Mouse (Mus musculus): Measurements from ENCODE around the gene Gm3543. TPM values are rescaled to one million over a fixed set of nuclear protein-coding genes. Genes with fewer than 3 reads are reported as not detected.
"Not testable (repeated sequence)": the region's sequence is repeated elsewhere in the genome, so short reads cannot be mapped to it uniquely, and the experiment has no call there.

Gene Gm3543
- not detected in 2 replicates for polyA plus RNA-seq (2012; ENCODE audit: insufficient read depth, insufficient read length, missing spikeins)

- H3K4me3 ChIP-seq (ENCODE audit: insufficient read depth, low read length); H3K27ac ChIP-seq (ENCODE audit: insufficient read depth, low read depth, low read length); H3K4me1 ChIP-seq (ENCODE audit: control insufficient read depth, insufficient read depth, low read length): not testable (repeated sequence)
Observed at GRCm38 (mm10) chr14:41983225-41983624, at the start of gene Gm3543. Gm3543 (minus strand) TSS chr14:41983325.

DNA sequence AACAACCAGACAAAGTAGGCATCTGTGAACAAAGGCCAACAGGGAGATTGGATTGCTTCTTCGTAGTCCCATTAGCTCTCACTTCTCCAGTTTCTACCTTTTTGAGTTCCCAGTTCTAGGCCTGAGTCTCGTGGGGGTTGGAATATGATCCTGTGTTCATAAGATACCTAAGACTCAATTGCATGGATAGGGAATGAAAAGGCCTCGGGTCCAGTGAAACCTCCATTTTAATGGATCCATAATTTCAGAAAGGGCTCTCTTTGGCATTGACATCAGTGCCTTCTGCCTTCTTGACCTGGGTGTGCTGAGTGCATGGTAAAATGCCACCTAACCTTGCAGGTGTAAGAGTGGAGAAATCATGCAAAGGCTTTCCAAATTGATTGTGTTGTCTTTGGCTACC, 14.5 kb downstream of the Gm3543 start:
- not testable (repeated sequence) for H3K4me3 ChIP-seq (ENCODE audit: insufficient read depth, low read length); H3K27ac ChIP-seq (ENCODE audit: insufficient read depth, low read depth, low read length); H3K4me1 ChIP-seq (ENCODE audit: control insufficient read depth, insufficient read depth, low read length)

GRCm38 (mm10) chr14:41967827-41968226, 15.3 kb downstream of the Gm3543 start, which contains the start of gene Gm6401:
Gm6401 (minus strand) TSS chr14:41967927.
- H3K27ac ChIP-seq (ENCODE audit: insufficient read depth, low read depth, low read length), result not testable (repeated sequence)

GRCm38 (mm10) chr14:41964095-41964494, 19.0 kb downstream of the Gm3543 start:
- H3K27ac ChIP-seq (ENCODE audit: insufficient read depth, low read depth, low read length); H3K4me3 ChIP-seq (ENCODE audit: insufficient read depth, low read length); H3K4me1 ChIP-seq (ENCODE audit: control insufficient read depth, insufficient read depth, low read length): not testable (repeated sequence)

More at GRCm38 (mm10) chr14:41967827-41968226, 15.3 kb downstream of the Gm3543 start, which contains the start of gene Gm6401:
- not testable (repeated sequence) for H3K4me3 ChIP-seq (ENCODE audit: insufficient read depth, low read length); H3K4me1 ChIP-seq (ENCODE audit: control insufficient read depth, insufficient read depth, low read length)

DNA sequence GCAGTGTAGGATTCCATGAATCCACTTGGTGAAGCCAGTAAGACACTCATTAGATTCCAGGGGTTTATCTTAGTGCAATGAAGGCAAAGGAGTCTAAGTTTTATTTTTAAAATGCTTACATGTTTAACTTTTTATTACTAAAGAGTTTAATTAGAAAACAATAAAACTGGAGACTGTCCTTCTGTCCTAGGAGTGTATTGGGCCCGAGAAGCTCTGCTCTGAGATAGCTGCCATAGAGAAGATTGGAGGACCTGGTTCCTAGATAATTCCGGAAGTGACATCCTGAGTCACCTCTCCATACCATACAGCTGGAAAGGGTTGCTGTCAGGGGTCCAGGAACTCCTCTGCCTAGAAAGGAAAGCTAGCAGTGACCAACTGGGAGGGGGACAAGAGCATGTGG, 39.4 kb downstream of the Gm3543 start, which contains the start of gene 1700024B05Rik:
TSS of gene 1700024B05Rik (plus strand) at position 301 of the 400 bp plus-strand sequence.
- H3K27ac ChIP-seq (ENCODE audit: insufficient read depth, low read depth, low read length); H3K4me1 ChIP-seq (ENCODE audit: control insufficient read depth, insufficient read depth, low read length); H3K4me3 ChIP-seq (ENCODE audit: insufficient read depth, low read length): not testable (repeated sequence)

Other genes with a start within 250 kb of the Gm3543 start
- gene Gm7929, start 232.7 kb downstream of the Gm3543 start, polyA plus RNA-seq (2012; ENCODE audit: insufficient read depth, insufficient read length, missing spikeins), result not detected in 2 replicates
- not detected in 2 replicates for gene Gm47189, start 210.9 kb downstream of the Gm3543 start, polyA plus RNA-seq (2012; ENCODE audit: insufficient read depth, insufficient read length, missing spikeins)
- not detected in 2 replicates for gene Gm7980, start 76.0 kb downstream of the Gm3543 start, polyA plus RNA-seq (2012; ENCODE audit: insufficient read depth, insufficient read length, missing spikeins)
- gene 1700049E17Rik1, start 58.4 kb downstream of the Gm3543 start, polyA plus RNA-seq (2012; ENCODE audit: insufficient read depth, insufficient read length, missing spikeins), result not detected in 2 replicates
- gene 1700024B05Rik, start 39.3 kb downstream of the Gm3543 start, polyA plus RNA-seq (2012; ENCODE audit: insufficient read depth, insufficient read length, missing spikeins), result not detected in 2 replicates
- gene Gm6401, start 15.4 kb downstream of the Gm3543 start, polyA plus RNA-seq (2012; ENCODE audit: insufficient read depth, insufficient read length, missing spikeins), result not detected in 2 replicates
- not detected in 2 replicates for gene Gm7951, start 134.0 kb upstream of the Gm3543 start, polyA plus RNA-seq (2012; ENCODE audit: insufficient read depth, insufficient read length, missing spikeins)
- gene Gm17027, start 179.3 kb upstream of the Gm3543 start, polyA plus RNA-seq (2012; ENCODE audit: insufficient read depth, insufficient read length, missing spikeins), result not detected in 2 replicates
- not detected in 2 replicates for gene Gm3573, start 207.5 kb upstream of the Gm3543 start, polyA plus RNA-seq (2012; ENCODE audit: insufficient read depth, insufficient read length, missing spikeins)